Mouse (Mus musculus): ENCODE data around the gene Ttc37.
A peak's percentile ranks its signal among the peaks of the same experiment; 100 is the strongest.

Gene Ttc37

DNA sequence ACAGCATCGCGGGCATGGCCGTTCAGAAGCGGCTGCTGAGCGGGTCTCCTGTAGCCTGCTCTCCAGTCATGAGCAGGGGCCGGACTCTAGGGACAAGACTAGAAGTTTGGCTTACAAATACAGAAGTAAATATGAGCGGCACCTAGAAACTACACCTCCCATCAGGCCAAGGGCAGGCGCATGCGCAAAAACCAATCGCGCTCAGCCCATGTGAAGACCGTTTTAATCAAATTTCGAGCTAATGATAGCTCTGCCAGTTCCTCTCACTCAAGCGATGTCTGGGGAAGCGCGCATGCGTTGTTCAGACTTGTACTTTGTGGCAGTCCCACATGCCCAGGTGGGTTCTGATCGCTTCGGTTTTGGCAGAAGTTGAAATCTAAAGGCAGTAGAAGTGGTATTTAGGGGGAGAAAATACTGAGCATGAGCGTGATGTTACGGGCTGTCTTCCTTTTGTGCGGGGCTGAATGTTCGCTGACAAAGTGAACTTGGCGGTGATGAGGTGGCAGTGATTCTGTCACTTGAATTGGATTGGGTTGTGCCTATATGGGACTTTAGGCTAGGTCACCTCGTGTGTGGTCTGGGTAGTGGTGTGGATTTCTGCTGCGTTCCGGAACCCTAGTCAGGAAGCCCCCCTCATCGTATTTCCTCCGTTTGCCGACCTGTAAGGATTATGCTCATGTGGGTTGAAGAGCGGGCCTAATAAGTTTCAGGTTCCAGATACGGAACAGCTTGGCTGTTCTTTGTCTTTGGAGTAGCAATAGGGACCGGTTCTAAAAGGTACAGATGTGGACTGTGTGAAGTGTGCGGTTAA lies at the start of gene Ttc37, which contains the start of gene Arsk:
Gene Ttc37, plus strand, starts transcription at position 242 of the 811 bp plus-strand sequence.
Gene Arsk, minus strand, starts transcription at position 168 of the 811 bp plus-strand sequence.
- peak; percentile 96 to 97 for DNase-seq (ENCODE audit: inconsistent age in 2 of 2, low spot score in 1 of 2)

DNA sequence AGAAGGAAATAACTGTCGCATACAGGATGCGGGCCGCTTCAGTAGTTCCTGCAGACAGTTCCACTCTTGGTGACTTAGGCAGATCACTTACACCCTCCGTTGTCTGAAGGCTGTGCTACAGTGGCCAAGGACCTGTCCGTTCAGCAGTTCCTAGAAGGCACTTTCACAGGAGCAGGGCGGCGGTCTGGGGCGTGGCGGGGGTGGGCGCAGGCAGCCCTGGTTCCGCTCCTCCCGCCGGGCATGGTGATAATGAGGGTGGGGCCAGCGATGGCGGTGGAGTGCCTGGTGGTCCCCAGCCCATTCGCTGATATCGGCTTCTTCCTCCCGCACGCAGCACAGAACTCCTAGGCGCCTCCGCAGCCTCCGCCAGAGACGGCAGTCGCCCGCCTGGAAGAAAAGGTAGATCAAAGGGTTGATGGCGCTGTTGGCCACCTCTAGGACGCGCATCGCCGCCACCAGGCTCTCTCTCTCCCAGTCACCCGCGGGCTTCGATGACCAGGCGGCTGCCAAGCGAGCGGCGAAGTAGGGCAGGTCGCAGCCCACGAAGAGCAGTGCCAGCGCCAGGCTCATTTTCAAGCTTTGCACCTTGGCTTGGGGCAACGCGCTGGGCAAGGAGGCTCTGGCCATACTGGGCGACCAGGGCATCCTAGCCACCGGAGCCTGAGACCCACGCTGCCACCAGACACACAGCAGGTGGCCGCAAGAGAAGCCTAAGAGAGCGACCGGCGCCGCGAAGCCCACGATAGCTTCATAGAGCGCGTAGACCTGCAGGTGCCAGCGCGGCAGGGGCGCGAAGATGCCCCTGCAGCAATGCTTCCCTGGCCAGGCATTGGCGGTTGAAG lies 42.9 kb upstream of the Ttc37 start:
- peak; percentile 21 to 60 for DNase-seq (ENCODE audit: inconsistent age in 2 of 2, low spot score in 1 of 2)

DNA sequence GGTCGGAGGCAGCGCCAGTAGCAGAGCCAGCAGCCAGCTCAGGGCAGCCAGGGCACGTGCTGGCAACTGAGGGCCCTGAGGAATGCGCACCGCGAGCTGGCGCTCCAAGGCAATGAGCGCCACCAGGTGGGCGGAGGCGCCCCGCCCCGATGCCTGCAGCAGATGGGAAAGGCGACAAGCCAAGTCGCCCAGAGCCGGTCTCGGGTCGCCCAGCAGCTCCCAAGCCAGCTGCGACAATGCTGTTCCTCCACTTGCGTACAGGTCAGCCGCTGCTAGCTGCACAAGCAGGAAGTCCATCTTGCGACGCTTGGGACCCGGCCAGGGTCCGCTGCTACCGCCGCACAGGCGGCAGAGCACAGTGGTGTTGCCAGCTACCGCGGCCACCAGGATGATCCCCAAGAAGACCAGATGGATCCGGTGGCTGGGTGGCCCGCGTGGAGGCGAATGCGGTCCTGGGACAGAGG lies 42.2 kb upstream of the Ttc37 start:
- peak; percentile 61 to 86 for DNase-seq (ENCODE audit: inconsistent age in 2 of 2, low spot score in 1 of 2)

DNA sequence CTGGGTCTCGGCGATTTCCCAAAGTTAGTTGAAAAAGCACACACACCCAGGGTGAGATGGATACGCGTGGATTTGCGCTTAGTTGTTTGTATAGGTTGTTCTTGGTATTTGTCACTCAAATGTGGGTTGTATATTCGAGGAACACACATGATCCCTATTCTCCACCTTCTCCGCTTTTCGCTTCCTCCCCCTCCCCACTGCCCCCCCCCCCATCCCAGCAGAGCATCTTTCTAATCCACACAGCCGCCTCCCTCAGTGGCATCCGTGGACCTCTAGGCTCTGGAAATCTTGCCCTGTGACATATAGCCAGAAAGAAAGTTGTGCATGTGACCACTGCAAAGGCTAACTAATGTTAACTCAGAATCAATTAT lies 41.7 kb upstream of the Ttc37 start, which contains the start of gene Gpr150:
Gene Gpr150, minus strand, starts transcription at position 101 of the 371 bp plus-strand sequence.
- no peak for DNase-seq (ENCODE audit: inconsistent age in 2 of 2, low spot score in 1 of 2)

DNA sequence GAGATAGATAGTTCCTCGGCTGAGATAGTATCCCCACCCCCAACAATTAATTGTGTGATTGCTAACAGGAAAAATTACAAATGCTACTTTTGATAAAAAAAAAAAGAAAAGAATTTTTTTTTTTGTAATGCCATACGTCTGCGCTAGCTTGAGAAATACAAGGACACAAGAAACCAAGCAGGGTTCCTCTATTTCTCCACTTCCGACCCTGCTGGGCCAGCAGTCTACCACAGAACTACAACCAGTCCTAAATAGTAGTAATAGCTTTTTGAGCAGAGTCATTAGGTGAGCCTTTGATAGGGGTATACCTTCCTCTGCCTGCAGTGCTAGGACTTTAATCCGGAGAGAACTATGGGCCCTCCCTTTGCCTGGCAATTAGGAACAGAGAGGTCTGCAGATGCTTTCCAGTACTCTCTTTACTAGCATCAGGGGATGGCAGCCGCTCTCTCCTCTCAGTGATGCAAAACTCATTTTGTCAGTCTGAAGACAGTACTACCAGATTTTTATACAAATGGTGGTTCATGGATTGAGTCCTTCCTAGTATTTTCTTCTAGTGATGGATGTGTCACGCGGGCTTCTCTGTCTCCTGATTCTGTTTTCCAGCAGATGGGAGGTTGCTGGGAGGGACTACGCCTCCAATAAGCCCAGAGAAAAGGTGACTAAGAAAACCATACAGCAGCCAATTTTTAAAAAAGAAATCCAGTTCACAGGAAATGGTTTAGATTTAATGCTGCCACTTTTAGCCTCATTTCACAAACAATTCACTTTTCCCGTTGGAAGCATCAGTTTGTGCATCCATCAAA lies 41.1 kb upstream of the Ttc37 start:
- no peak for DNase-seq (ENCODE audit: inconsistent age in 2 of 2, low spot score in 1 of 2)

DNA sequence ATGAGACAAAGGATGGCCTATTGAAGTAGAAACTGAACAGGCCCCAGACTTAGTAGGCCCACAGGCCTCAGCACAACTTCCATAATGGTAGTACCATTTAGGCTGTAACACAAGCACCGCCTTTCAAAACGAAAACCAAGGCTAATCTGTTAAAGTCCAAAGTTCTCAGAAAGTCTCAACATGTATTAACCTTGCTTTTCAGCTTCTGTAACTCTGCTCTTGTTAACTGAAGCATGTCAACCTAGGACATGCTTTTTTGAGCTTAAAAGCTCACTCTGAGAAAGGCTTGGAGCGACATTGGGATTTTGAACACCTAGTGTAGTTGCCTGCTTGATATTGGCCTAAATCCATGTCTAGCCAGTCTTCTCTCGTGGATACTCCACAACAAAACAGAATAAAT lies 38.9 kb upstream of the Ttc37 start:
- no peak for DNase-seq (ENCODE audit: inconsistent age in 2 of 2, low spot score in 1 of 2)

DNA sequence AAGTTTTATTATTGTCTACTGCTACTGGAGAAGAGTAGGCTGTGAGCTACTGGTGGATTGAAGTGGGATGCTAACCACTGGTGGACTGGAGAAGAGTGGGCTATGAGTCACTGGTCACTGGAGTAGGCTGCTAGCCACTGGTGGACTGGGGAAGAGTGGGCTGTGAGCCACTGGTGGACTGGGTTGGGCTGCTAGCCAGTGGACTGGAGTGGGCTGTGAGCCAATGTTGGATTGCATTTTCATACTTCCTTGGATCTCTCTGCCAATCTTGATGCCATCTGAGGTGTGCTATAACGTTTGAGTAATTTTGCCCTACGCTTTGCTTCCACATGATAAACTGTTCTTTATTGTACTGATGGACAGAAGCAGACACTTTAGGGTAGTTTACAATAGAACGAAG lies 36.4 kb upstream of the Ttc37 start:
- no peak for DNase-seq (ENCODE audit: inconsistent age in 2 of 2, low spot score in 1 of 2)

DNA sequence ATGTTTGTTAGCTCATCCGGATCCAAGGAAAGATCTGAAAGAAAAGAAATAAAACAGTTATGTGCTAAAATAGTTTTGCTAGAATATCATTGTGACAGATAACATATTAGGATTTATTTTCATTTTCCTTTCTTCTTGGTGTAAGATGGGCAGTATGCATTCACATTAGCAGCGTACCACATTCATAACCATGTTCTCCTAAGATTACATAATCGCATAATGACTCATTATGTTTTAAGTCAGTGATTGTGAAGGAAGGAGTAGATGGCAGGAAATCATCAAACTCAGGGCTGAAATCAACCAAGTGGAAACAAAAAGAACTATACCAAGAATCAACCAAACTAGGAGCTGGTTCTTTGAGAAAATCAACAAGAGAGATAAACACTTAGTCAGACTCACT lies 36.0 kb upstream of the Ttc37 start:
- no peak for DNase-seq (ENCODE audit: inconsistent age in 2 of 2, low spot score in 1 of 2)

DNA sequence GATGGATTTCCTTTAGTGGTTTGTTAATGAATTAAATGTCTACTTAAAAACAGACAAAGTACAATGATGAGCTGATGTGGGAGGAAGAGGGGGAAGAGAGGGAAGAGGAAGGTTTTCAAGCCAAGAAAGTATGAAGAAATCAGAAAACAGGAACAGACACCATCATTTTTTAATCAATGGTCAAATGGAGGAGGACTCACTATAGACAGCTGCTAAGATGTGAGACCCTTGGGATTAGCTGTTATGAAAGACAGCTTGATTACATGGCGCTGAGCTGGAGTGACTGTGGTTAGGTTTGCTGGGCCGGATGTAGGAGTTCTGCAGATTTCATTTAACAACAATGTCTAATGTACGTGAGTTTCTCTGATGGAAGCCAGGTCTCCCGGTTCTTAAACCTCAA lies 35.0 kb upstream of the Ttc37 start:
- DNase-seq (ENCODE audit: inconsistent age in 2 of 2, low spot score in 1 of 2), result no peak

DNA sequence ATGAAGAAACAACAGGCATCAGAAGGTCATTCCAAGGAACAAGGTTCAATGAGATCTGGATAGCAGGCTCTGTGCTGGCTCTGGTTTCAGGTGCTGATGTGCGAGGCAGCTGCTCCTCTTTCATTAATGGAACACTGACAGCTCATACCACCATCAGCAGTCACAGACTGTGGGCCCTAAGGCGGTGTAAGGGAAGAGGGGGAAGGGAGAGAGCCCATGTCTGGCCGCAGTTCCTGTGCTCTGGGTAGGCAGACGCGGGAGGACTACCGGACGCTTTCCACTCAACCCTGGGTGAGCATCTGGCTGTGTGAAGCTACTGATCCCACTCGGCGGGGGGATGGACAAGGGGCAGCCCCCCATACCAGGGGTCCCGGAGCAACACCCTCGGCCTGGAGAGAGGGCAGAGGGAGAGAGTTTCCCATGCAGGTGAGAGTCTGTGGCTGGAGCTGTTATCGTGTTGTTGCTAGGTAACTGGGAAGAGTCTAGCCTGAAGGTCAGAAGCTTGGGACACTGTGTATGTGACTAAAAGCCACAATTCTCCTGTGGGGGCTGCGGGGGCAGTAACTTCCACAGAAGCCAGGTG lies 34.1 kb upstream of the Ttc37 start:
- DNase-seq (ENCODE audit: inconsistent age in 2 of 2, low spot score in 1 of 2), result peak in 1 of 2 experiments; percentile 30

DNA sequence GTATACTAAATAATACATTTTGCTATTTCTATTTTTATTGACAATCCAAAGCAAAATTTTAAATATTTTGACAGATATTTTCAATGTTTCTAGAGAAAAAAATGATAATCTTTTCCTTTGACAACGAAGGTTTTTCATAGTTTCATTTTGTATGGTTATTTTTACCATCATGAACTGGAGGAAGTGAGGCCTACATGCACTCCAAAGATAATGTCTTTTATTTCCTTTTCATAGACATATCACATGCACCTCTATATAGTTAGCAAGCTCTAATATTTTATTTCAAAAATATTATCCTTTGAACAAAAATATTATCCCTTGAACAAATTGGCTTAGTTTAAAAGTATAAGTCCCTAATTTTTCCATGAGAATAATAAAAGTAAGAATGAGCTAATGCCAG lies 24.2 kb upstream of the Ttc37 start:
- no peak for DNase-seq (ENCODE audit: inconsistent age in 2 of 2, low spot score in 1 of 2)

DNA sequence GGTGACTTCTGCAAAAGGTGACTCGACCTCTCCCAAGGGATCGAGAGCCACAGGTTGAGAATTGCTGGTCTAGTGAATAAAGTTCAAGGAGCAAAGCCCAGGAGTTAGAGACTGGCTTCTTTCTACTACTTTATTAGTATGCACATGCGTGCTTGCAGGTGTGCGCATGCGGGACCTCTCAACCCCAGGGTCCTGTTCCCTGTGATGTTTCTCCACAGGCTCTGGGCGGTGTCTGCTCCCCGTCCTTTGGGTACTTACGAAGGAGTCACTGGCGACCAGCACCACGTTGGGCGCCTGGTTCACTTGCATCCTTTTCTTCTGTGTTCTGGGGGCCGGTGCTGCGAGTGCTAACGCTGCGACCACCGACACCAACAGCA lies 430 bp upstream of the Ttc37 start:
- no peak for DNase-seq (ENCODE audit: inconsistent age in 2 of 2, low spot score in 1 of 2)

DNA sequence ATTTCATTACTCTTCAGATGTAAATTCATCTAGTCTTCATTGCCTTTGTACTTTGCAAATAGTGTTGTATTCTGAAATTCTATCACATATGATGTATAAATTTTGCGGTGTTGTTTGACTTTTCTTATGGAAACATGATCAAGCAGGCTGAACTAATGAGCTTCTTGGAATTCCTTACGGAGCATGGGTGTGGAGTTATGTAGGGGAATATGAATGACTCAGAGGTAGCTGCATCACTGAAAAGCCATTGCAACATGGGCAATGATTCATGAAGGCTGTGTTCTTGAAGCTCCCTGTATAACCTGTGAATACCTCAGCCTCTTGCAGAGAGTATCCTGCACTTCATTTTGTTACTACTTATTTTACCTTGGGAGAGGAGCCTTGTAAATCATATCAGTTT lies 3.5 kb downstream of the Ttc37 start:
- peak in 1 of 2 experiments; percentile 68 for DNase-seq (ENCODE audit: inconsistent age in 2 of 2, low spot score in 1 of 2)

DNA sequence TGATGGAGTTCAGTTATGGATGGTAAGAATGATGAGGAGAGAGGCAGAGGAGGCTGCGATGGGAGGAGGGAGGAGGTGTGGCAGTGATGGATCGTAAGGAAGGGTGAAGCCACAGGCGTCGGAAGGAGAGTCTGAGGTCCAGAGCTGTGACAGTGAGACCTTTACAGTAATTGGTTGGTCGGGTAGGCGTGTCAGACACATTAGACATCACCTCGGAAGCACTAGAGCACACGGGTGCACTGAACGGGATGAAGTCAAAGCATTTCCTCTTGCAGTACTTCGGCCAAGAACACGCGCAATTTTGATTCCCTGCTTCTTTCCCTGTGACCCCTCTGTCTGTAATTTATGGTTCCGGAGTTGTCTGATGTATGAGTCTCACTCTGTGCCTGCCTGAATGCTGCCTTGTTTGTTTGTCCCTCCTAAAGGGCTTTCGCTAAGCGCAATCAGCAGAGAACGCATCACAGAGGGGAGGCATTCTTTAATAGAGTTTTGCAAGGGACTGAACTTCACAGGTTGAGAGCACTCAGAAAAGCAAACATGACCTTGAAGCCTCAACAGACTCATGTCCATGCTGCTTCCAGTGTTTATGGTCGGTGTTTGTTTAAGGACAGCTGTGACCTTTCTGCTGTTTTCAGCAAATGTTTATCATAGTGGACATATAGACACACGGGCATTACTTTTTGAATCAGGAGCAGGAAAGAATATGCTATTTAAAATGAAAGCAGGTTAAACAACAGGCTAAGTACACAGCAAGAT lies 10.7 kb downstream of the Ttc37 start:
- DNase-seq (ENCODE audit: inconsistent age in 2 of 2, low spot score in 1 of 2), result no peak

DNA sequence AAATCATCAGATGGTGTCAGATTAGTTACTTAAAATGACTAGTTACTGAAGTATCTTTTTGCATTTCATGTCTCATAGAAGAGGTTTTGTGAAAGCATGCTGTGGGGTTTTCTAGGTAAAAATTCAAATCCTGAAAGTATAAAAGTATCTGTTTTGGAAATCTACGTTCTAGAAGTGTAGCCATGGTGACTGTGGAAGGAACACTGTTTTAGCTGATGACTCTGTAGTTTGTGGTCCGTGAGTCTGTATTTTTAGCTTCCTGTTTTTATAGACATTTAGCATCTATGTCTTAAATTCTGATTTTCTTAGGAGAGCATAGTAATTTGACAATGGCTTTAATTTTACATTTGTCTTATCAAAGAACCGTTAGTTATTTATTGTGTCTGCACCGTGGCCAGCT lies 30.3 kb downstream of the Ttc37 start:
- no peak for DNase-seq (ENCODE audit: inconsistent age in 2 of 2, low spot score in 1 of 2)

DNA sequence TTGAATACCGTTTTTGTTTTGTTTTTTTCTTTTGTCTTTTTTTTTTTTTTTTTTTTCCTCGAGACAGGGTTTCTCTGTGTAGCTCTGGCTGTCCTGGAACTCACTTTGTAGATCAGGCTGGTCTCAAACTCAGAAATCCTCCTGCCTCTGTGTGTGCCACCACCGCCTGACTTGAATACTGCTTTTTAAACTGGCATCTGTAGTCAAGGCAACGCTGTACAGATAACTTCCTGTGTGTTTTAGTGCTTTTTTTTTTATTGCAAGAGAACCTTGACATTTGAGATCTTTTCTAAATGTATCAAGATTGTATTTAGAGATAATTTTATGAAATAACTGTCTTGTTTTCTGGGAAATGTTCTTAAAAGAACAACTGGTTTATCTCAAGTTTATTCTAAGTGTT lies 33.9 kb downstream of the Ttc37 start:
- DNase-seq (ENCODE audit: inconsistent age in 2 of 2, low spot score in 1 of 2), result no peak

DNA sequence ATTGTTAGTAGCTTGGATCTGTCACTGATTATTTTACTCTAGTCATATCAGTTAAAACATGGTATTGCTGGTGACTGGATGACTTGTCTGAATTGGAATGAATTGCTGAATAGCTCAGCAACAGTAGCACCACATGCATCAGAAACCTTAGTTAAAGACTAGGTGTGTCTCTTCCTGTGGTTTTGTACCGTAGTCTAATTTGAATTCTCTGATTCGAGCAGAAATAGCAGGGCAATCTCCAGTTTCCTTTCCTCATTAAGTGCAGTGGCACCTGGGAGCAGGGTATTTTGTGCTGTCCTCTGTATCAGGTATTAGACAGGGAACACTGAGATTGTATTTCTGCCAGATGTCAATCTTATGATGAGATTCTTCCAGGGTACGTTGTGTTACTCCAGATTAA lies 40.3 kb downstream of the Ttc37 start:
- no peak for DNase-seq (ENCODE audit: inconsistent age in 2 of 2, low spot score in 1 of 2)

DNA sequence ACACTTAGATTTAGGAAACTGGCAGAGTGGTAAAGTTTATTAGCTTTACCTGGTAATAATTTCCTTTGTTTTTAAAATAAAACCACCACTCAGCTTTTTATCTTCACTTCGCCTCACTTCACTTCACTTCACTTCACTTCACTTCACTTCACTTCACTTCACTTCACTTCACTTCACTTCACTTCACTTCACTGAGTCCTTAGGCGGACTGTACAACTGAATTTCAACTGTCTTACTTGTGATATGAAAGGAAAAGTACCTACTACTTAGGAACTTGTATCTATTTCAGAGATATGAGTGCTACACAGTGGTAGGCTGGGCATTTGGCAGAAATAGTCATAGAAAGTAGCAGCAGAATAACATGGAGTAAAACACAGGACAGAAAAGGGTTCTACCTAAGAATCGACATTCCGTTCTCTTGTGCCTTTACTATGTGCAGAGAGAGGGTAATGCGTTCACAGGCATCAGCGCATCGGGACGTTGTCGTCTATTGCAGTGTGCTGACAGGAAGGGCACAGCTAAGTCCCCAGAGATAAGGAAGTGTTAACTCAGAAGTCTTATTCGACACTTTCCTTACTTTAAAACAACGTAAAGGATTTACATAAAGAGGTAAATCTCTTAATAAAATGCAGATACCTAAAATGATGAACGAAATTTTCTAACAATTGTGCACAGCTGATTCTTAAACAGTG lies 42.7 kb downstream of the Ttc37 start:
- no peak for DNase-seq (ENCODE audit: inconsistent age in 2 of 2, low spot score in 1 of 2)

DNA sequence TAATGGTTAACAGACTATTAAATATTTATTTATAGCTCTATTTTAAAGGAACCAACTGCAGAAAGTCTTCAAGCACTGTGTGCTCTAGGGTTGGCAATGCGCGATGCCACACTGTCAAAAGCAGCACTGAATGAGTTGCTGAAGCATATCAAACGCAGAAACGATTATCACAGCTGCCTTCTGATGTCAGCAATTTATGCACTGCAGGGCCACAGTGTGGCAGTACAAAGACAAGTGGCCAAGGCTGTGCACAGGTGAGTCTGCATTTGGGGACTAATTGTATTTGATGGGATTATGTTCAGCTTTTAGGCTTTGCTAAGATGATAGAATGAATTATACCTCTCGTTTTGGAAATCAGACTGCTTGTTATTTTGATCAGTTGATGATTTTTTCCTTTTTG lies 51.9 kb downstream of the Ttc37 start:
- DNase-seq (ENCODE audit: inconsistent age in 2 of 2, low spot score in 1 of 2), result no peak

DNA sequence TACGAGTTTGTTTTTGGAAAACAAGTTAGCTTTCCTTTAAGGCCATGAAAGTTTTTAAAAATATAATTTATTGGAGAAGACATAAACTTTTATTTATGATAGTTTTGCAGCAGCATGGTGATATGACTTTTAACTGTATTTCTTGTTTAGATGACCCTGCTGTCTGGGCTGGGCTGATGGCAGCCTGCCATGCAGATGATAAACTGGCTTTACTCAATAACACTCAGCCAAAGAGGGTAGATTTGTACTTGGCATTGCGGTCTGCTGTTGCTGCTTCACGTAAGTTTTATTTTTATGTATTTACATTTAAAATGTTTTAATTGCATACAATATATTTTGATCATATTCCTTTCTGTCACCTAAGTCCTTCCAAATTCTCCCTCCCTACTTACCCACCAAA lies 58.6 kb downstream of the Ttc37 start:
- peak; percentile 78 to 90 for DNase-seq (ENCODE audit: inconsistent age in 2 of 2, low spot score in 1 of 2)

Data from adrenal gland, adult (tissue).